Mouse (Mus musculus) cerebellum, adult 2 months (tissue): Measurements from ENCODE around the gene Snapc2.

ENCODE experiments used
- CTCF ChIP-seq: fragments of 200-500 bp; IDR thresholded peaks from 2 replicates; pipeline ENCODE4 v1.5.1; 2011; ENCODE audit warnings: low read depth, mild to moderate bottlenecking, control low read depth, low read length, moderate library complexity, borderline replicate concordance; ENCODE audit not compliant: insufficient read depth
- POLR2A ChIP-seq: fragments of 200-500 bp; IDR thresholded peaks from 2 replicates; pipeline ENCODE4 v1.6.1; 2011; ENCODE audit warnings: low read length, control low read depth, borderline replicate concordance; ENCODE audit not compliant: insufficient read depth

DNA sequence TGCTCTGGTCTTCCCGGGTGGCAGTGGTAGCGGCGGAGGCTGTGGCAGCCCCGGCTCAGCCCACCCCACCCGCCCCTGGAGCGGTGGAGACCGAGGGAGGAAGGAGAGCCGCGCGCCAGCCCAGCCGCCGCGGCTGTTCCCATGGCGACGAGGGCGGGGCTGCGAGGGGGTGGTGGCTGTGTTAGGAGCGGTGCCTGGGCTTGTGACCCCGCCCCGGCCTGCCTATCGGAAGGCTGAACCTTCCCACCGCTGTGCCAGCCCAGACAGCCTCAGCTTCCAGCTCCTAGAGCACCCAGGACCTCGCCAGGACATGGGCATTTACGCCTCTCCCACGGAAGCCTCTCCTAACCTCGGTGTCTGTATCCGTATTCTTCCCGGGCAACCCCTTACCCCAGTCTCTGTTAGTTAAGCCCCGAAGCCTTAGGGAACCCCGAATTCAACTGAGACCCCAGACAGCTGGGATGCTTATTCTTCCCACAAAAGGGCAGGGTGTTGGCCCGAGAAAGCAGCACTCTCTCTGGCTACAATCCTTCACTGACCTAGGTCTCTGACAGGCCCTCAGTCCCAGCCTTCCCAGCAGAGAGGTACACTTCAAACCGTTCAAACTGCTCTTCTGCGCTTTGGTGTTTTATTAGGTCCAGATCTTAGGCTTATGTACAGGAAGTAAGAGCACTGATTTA lies 6.4 kb downstream of the Snapc2 start, which contains the start of gene Ctxn1:
- TF ChIP-seq CTCF (no peak), POLR2A (no peak)
